In genomic region chr13:45358676-45359323, GRCm38 (mm10) we compare ENCODE assay signal across 27 mouse cellular contexts. TPM values are rescaled to one million over a fixed set of nuclear protein-coding genes. Genes with fewer than 3 reads are reported as not detected.
A peak's percentile ranks its signal among the peaks of the same experiment; 100 is the strongest.
DNase-seq lines count a peak whose midpoint lies in the region; ATAC-seq lines count a peak whose summit lies in the region.
"Had no signal": no experiment of that assay in that cellular context is flagged by ENCODE, and none has a peak within 500 bp of the region (broad histone marks: within the 10 kb centered on the region; RNA-seq: fewer than 3 reads in every experiment).

No protein-coding gene starts in this region.

- no peak overlapping the region for H3K9ac ChIP-seq in embryonic facial prominence, embryonic 14.5 days (ENCODE audit: low read depth, low read length)
- H3K9ac ChIP-seq in lung, embryonic 16.5 days (ENCODE audit: low read length) = no peak overlapping the region
- H3K9ac ChIP-seq: embryonic facial prominence, embryonic 15.5 days; heart, embryonic 15.5 days; hindbrain, embryonic 13.5 days had no signal

- H3K27ac ChIP-seq in embryonic facial prominence, embryonic 14.5 days (replicated peaks; ENCODE audit: low read depth, low read length) = no peak overlapping the region
- H3K27ac ChIP-seq in embryonic facial prominence, embryonic 10.5 days (replicated peaks) = no peak overlapping the region
- H3K27ac ChIP-seq in lung, embryonic 16.5 days (ENCODE audit: low read length) = no peak overlapping the region
- no peak overlapping the region for H3K27ac ChIP-seq in limb, embryonic 10.5 days
- H3K27ac ChIP-seq: embryonic facial prominence, embryonic 15.5 days; forebrain, embryonic 10.5 days; gastrocnemius, adult 2 months; heart, embryonic 15.5 days; hindbrain, embryonic 13.5 days; hindbrain, postnatal 0 days had no signal

- 71% methylated on average over 13 of the region's 13 CpGs for WGBS in embryonic facial prominence, embryonic 14.5 days
- 88% methylated on average over 13 of the region's 13 CpGs for WGBS in embryonic facial prominence, embryonic 10.5 days
- WGBS in lung, embryonic 16.5 days = 41% methylated on average over 13 of the region's 13 CpGs
- 92% methylated on average over 13 of the region's 13 CpGs for WGBS in limb, embryonic 10.5 days

- H3K27me3 ChIP-seq in embryonic facial prominence, embryonic 14.5 days (replicated peaks; ENCODE audit: control insufficient read depth, insufficient read depth, low read length) = no peaks in the 10 kb centered on the region
- H3K27me3 ChIP-seq in embryonic facial prominence, embryonic 10.5 days (replicated peaks; ENCODE audit: low read depth, poor library complexity, severe bottlenecking) = no peaks in the 10 kb centered on the region
- no peaks in the 10 kb centered on the region for H3K27me3 ChIP-seq in lung, embryonic 16.5 days (ENCODE audit: control insufficient read depth, insufficient read depth, low read depth, low read length)
- no peaks in the 10 kb centered on the region for H3K27me3 ChIP-seq in limb, embryonic 10.5 days (ENCODE audit: low read depth, poor library complexity, severe bottlenecking)
- H3K27me3 ChIP-seq: embryonic facial prominence, embryonic 15.5 days; heart, embryonic 15.5 days; hindbrain, embryonic 13.5 days had no signal

- peaks cover 7% of the 10 kb centered on the region; the same call in 1 of the 2 replicates for H3K9me3 ChIP-seq in embryonic facial prominence, embryonic 14.5 days (ENCODE audit: control insufficient read depth, low read length)
- H3K9me3 ChIP-seq in embryonic facial prominence, embryonic 10.5 days = no peaks in the 10 kb centered on the region
- no peaks in the 10 kb centered on the region; the same call in 1 of the 2 replicates for H3K9me3 ChIP-seq in lung, embryonic 16.5 days (ENCODE audit: control insufficient read depth, low read length)
- no peaks in the 10 kb centered on the region for H3K9me3 ChIP-seq in limb, embryonic 10.5 days (replicated peaks)
- H3K9me3 ChIP-seq: embryonic facial prominence, embryonic 15.5 days; heart, embryonic 15.5 days; hindbrain, embryonic 13.5 days had no signal

- H3K4me3 ChIP-seq in embryonic facial prominence, embryonic 14.5 days (ENCODE audit: low read depth, low read length) = no peak overlapping the region
- no peak overlapping the region for H3K4me3 ChIP-seq in embryonic facial prominence, embryonic 10.5 days
- no peak overlapping the region for H3K4me3 ChIP-seq in lung, embryonic 16.5 days (ENCODE audit: low read length)
- H3K4me3 ChIP-seq in limb, embryonic 10.5 days = no peak overlapping the region
- H3K4me3 ChIP-seq: embryonic facial prominence, embryonic 15.5 days; erythroblast, embryonic 14.5 days; forebrain, embryonic 10.5 days; gastrocnemius, adult 2 months; heart, embryonic 15.5 days; hindbrain, embryonic 13.5 days had no signal

- H3K4me1 ChIP-seq in embryonic facial prominence, embryonic 14.5 days (ENCODE audit: control insufficient read depth, insufficient read depth, low read length) = no peaks in the 10 kb centered on the region
- no peaks in the 10 kb centered on the region for H3K4me1 ChIP-seq in embryonic facial prominence, embryonic 10.5 days
- H3K4me1 ChIP-seq in lung, embryonic 16.5 days (replicated peaks; ENCODE audit: control insufficient read depth, insufficient read depth, low read length) = no peaks in the 10 kb centered on the region
- no peaks in the 10 kb centered on the region for H3K4me1 ChIP-seq in limb, embryonic 10.5 days
- H3K4me1 ChIP-seq: embryonic facial prominence, embryonic 15.5 days; forebrain, embryonic 10.5 days; hindbrain, embryonic 13.5 days had no signal

- no peak overlapping the region for H3K4me2 ChIP-seq in embryonic facial prominence, embryonic 14.5 days (ENCODE audit: low read depth, low read length)
- no peak overlapping the region for H3K4me2 ChIP-seq in lung, embryonic 16.5 days (ENCODE audit: low read depth, low read length)
- H3K4me2 ChIP-seq: embryonic facial prominence, embryonic 15.5 days; heart, embryonic 11.5 days; heart, embryonic 15.5 days; hindbrain, embryonic 13.5 days had no signal

- no peak for ATAC-seq in embryonic facial prominence, embryonic 14.5 days (ENCODE audit: low read depth)
- peak; percentile 23; the same call in 1 of the 2 replicates for ATAC-seq in lung, embryonic 16.5 days (ENCODE audit: low read depth)
- ATAC-seq: CD4-positive, CD25-positive, alpha-beta regulatory T cell, adult 4 months; forebrain, embryonic 14.5 days; hindbrain, postnatal 0 days; Patski had no signal

- H3K36me3 ChIP-seq in embryonic facial prominence, embryonic 14.5 days (ENCODE audit: control insufficient read depth, insufficient read depth, low read length) = no peaks in the 10 kb centered on the region
- no peaks in the 10 kb centered on the region for H3K36me3 ChIP-seq in embryonic facial prominence, embryonic 10.5 days (replicated peaks)
- no peaks in the 10 kb centered on the region for H3K36me3 ChIP-seq in lung, embryonic 16.5 days (ENCODE audit: control insufficient read depth, insufficient read depth, low read length)
- no peaks in the 10 kb centered on the region for H3K36me3 ChIP-seq in limb, embryonic 10.5 days
- H3K36me3 ChIP-seq: embryonic facial prominence, embryonic 15.5 days; forebrain, embryonic 10.5 days; heart, embryonic 15.5 days; hindbrain, embryonic 13.5 days had no signal

- DNase-seq in embryonic facial prominence, embryonic 14.5 days (ENCODE audit: low spot score) = peak; percentile 50
- DNase-seq in embryonic facial prominence, embryonic 10.5 days (ENCODE audit: low spot score) = no peak
- no peak for DNase-seq in lung, postnatal 25 days (ENCODE audit: low spot score)
- DNase-seq in limb, embryonic 10.5 days (ENCODE audit: low spot score) = peak; percentile 15
- DNase-seq in gastrocnemius, adult 8-10 months (ENCODE audit: low spot score in 2 of 2) = no peak
- DNase-seq in thymus, postnatal 10 days (ENCODE audit: low spot score in 2 of 2) = no peak
- DNase-seq: adrenal gland, adult 2 months; adrenal gland, postnatal 25 days; B cell, adult 2 months; cerebellum, adult 18-20 months; cerebellum, adult 9-11 months; cerebellum, postnatal 36 days; gastrocnemius, adult 2 months; gastrocnemius, postnatal 36 days; heart, adult 18-20 months; heart, postnatal 14 days had no signal

RNA-seq across cellular contexts. Expression of gene Mylip, which starts 30.7 kb away (rescaled TPM):
- polyA plus RNA-seq in embryonic facial prominence, embryonic 14.5 days (2014; fragmentation: Nextera tagmentation; extraction: Ambion mirVana) = 10.4 and 11.2 TPM in 2 replicates
- polyA plus RNA-seq in embryonic facial prominence, embryonic 10.5 days (2016; fragmentation: Nextera tagmentation; extraction: Ambion mirVana) = 7.5 and 9.2 TPM in 2 replicates
- 9.0 and 10.2 TPM in 2 replicates for polyA plus RNA-seq in lung, embryonic 16.5 days (2015; fragmentation: Nextera tagmentation; extraction: Ambion mirVana)
- 10.0 and 17.1 TPM in 2 replicates for polyA plus RNA-seq in limb, embryonic 10.5 days (2016; fragmentation: Nextera tagmentation; extraction: Ambion mirVana)
- 10 to 100 TPM; 11.4 to 21.1 (median 15.7) TPM for total RNA-seq in gastrocnemius, adult 8-10 months (2022)

Comparison
In these comparisons a context has a peak if more than half of its experiments do, and no peak if none do; other contexts are left out.
1. DNase-seq: peak in embryonic facial prominence, embryonic 14.5 days (single experiment) and limb, embryonic 10.5 days (single experiment); none in embryonic facial prominence, embryonic 10.5 days (single experiment), lung, postnatal 25 days (single experiment), gastrocnemius, adult 8-10 months (0 of 2) and thymus, postnatal 10 days (0 of 2).